Mouse (Mus musculus): Measurements from ENCODE around the gene Tent5b. TPM values are rescaled to one million over a fixed set of nuclear protein-coding genes. Genes with fewer than 3 reads are reported as not detected.
A peak's percentile ranks its signal among the peaks of the same experiment; 100 is the strongest.

Gene Tent5b
- polyA plus RNA-seq, 1 experiment from 2014 or later, result 0.36 TPM

GRCm38 (mm10) chr4:133447967-133448366, 32.0 kb upstream of the Tent5b start:
- WGBS, result 79% methylated on average over 11 of the region's 11 CpGs
- Histone ChIP-seq H3K27me3 (replicated peaks) (peaks cover 22% of the 10 kb centered on the region), H3K4me2 (no peak overlapping the region), H3K27ac (replicated peaks) (no peak overlapping the region), H3K9ac (no peak overlapping the region), H3K9me3 (no peaks in the 10 kb centered on the region), H3K4me1 (peaks cover 15% of the 10 kb centered on the region), H3K4me3 (no peak overlapping the region), H3K36me3 (no peaks in the 10 kb centered on the region)
- ATAC-seq (ENCODE audit: extremely low read depth, insufficient number of reproducible peaks, low FRiP score, low TSS enrichment), result no peak

DNA sequence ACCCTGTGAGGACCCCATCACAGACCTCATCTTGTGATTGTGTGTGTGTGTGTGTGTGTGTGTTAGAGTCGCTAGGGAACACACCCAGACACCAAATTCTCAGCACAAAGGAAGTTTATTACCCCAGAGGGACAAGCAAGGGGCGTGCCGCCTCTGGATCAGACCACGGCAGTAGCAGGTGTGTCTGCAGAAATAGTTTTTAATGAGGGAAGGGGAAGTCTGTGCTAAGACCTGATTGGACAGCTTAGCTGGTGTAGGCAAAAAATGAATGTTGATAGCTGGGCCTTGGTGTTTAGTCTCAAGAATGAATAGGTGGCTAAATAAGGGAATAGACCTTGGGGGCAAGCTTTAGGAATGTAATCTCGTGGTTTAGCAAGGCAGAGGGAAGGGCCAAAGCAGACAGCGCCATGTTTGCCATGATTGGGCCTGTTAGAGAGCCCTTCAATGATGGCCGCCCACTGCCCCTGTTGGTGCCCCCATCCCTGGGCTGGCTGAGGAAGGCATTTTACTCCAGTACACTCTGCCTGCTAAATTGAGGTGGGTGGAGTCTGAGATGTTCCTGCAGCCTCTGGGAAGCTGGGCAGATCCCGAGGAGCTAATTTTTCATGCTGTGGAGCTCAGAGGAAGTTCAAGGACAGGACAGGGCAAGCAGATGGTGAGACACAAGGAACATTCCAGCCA, 31.1 kb upstream of the Tent5b start:
- H3K27ac ChIP-seq (replicated peaks), result no peak overlapping the region
- H3K9me3 ChIP-seq, result no peaks in the 10 kb centered on the region
- H3K27me3 ChIP-seq (replicated peaks), result peaks cover 22% of the 10 kb centered on the region
- 66% methylated on average over 8 of the region's 8 CpGs for WGBS
- ATAC-seq (ENCODE audit: extremely low read depth, insufficient number of reproducible peaks, low FRiP score, low TSS enrichment), result no peak
- no peak overlapping the region for H3K9ac ChIP-seq
- no peak overlapping the region for H3K4me2 ChIP-seq
- H3K4me3 ChIP-seq, result no peak overlapping the region
- H3K4me1 ChIP-seq, result peaks cover 9% of the 10 kb centered on the region
- H3K36me3 ChIP-seq, result no peaks in the 10 kb centered on the region

DNA sequence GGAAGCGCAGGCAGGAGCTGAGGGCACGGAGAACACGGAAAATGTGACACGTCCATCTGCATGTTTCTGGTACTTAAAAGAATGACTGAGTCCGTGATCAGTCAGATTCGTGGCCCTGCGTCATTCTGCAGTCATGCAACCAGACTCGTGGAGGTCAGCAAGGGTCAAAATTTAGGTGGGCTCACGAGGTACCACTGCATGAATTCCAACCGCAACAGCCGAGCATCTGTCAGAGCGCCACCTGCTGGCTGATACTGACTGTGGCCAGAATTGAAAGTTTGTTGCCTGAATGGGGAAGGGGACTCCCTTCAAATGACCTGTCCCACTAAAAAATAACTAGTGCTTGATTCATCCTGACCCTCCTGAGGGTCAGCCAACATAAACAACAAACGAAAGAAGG, 30.2 kb upstream of the Tent5b start:
- 16% methylated on average over 13 of the region's 13 CpGs for WGBS
- Histone ChIP-seq H3K27ac (replicated peaks) (no peak overlapping the region), H3K9ac (no peak overlapping the region), H3K36me3 (no peaks in the 10 kb centered on the region), H3K9me3 (no peaks in the 10 kb centered on the region), H3K27me3 (replicated peaks) (peaks cover 22% of the 10 kb centered on the region), H3K4me2 (peak overlapping the region; percentile 46; the same call in 1 of the 2 replicates), H3K4me1 (peaks cover 9% of the 10 kb centered on the region), H3K4me3 (no peak overlapping the region)
- no peak for ATAC-seq (ENCODE audit: extremely low read depth, insufficient number of reproducible peaks, low FRiP score, low TSS enrichment)

- 8% methylated on average over 10 of the region's 10 CpGs for WGBS
- Histone ChIP-seq H3K4me3 (no peak overlapping the region), H3K27ac (replicated peaks) (no peak overlapping the region), H3K9ac (no peak overlapping the region), H3K27me3 (replicated peaks) (peaks cover 18% of the 10 kb centered on the region), H3K4me2 (no peak overlapping the region), H3K4me1 (peaks cover 9% of the 10 kb centered on the region), H3K36me3 (no peaks in the 10 kb centered on the region), H3K9me3 (no peaks in the 10 kb centered on the region)
- ATAC-seq (ENCODE audit: extremely low read depth, insufficient number of reproducible peaks, low FRiP score, low TSS enrichment), result no peak
Observed at GRCm38 (mm10) chr4:133451536-133451935, 28.4 kb upstream of the Tent5b start.

DNA sequence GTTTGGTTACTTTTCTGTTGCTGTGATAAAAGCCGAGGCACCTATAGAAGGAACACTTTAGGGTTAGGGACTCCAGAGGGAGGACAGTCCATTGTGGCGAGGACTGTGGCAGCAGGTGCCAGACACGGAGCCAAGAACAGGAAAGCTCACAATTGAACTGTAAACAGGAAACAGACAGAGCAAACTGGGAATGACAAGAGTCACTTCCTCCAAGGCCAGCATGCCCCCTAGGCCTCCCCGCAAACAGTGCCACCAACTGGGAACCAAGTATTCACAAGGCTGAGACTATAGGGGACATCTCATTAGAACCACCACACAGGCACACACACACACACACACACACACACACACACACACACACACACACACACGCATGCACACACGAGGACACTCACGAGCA, 27.5 kb upstream of the Tent5b start:
- Histone ChIP-seq H3K9me3 (no peaks in the 10 kb centered on the region), H3K27ac (replicated peaks) (no peak overlapping the region), H3K4me2 (no peak overlapping the region), H3K4me1 (peaks cover 9% of the 10 kb centered on the region), H3K4me3 (no peak overlapping the region), H3K27me3 (replicated peaks) (peaks cover 18% of the 10 kb centered on the region), H3K36me3 (no peaks in the 10 kb centered on the region), H3K9ac (no peak overlapping the region)
- WGBS, result 57% methylated on average over 7 of the region's 7 CpGs
- ATAC-seq (ENCODE audit: extremely low read depth, insufficient number of reproducible peaks, low FRiP score, low TSS enrichment), result no peak

- H3K9me3 ChIP-seq, result no peaks in the 10 kb centered on the region
- no peak overlapping the region for H3K27ac ChIP-seq (replicated peaks)
- H3K36me3 ChIP-seq, result no peaks in the 10 kb centered on the region
- peaks cover 20% of the 10 kb centered on the region for H3K4me1 ChIP-seq
- WGBS, result 65% methylated on average over 3 of the region's 3 CpGs
- ATAC-seq (ENCODE audit: extremely low read depth, insufficient number of reproducible peaks, low FRiP score, low TSS enrichment), result no peak
- no peaks in the 10 kb centered on the region for H3K27me3 ChIP-seq (replicated peaks)
- no peak overlapping the region for H3K4me3 ChIP-seq
- H3K4me2 ChIP-seq, result no peak overlapping the region
- H3K9ac ChIP-seq, result no peak overlapping the region
Observed at GRCm38 (mm10) chr4:133458044-133458443, 21.9 kb upstream of the Tent5b start.

DNA sequence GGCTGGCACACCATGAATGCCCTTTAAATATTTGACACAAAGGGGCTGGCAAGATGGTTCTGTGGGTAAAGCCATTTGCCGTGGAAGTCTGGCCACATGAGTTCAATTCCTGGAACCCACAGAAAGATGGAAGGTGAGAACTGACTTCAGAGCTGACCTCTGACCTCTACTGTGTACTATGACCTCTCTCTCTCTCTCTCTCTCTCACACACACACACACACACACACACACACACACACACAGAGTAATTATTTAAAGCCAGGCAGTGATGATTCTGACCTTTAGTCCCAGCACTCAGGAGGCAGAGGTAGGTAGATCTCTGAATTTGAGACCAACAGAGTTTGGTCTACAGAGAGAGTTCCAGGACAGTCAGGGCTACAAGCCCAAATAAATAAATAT, 19.9 kb upstream of the Tent5b start:
- H3K36me3 ChIP-seq, result no peaks in the 10 kb centered on the region
- no peak for ATAC-seq (ENCODE audit: extremely low read depth, insufficient number of reproducible peaks, low FRiP score, low TSS enrichment)
- peaks cover 37% of the 10 kb centered on the region for H3K4me1 ChIP-seq
- H3K27ac ChIP-seq (replicated peaks), result no peak overlapping the region
- H3K9me3 ChIP-seq, result no peaks in the 10 kb centered on the region
- no peak overlapping the region for H3K4me2 ChIP-seq
- no peaks in the 10 kb centered on the region for H3K27me3 ChIP-seq (replicated peaks)
- WGBS, result 86% methylated on average over 1 of the region's 1 CpGs
- H3K9ac ChIP-seq, result no peak overlapping the region
- no peak overlapping the region for H3K4me3 ChIP-seq

DNA sequence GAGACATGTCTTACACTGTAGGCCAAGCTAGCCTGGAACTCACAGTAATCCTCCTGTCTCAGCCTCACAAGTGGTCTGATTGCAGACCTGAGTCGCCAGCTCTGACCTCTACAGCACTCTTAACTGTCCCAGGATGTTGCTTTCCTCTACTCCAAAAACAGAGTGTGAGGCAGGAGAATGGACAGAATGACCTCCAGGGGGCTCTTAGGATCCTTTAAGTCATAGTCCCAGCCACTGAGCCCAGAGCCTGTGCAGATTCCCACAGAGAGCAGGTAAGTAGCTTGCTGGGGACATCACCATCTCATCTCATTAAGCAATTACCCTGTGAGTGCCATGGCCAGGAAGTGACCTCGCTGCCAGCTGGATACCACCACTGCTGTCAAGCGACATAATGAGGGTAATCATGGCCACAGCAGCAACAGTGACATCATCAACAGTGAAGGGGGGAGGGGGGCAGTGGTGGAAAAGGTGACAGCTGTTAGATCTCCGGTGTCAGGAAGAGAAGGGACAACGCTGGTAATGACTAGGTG, 19.1 kb upstream of the Tent5b start:
- 39% methylated on average over 5 of the region's 5 CpGs for WGBS
- H3K9ac ChIP-seq, result no peak overlapping the region
- no peak overlapping the region for H3K27ac ChIP-seq (replicated peaks)
- no peak overlapping the region for H3K4me3 ChIP-seq
- H3K27me3 ChIP-seq (replicated peaks), result no peaks in the 10 kb centered on the region
- no peak for ATAC-seq (ENCODE audit: extremely low read depth, insufficient number of reproducible peaks, low FRiP score, low TSS enrichment)
- H3K4me2 ChIP-seq, result no peak overlapping the region
- H3K4me1 ChIP-seq, result peaks cover 37% of the 10 kb centered on the region
- H3K9me3 ChIP-seq, result no peaks in the 10 kb centered on the region
- H3K36me3 ChIP-seq, result no peaks in the 10 kb centered on the region

DNA sequence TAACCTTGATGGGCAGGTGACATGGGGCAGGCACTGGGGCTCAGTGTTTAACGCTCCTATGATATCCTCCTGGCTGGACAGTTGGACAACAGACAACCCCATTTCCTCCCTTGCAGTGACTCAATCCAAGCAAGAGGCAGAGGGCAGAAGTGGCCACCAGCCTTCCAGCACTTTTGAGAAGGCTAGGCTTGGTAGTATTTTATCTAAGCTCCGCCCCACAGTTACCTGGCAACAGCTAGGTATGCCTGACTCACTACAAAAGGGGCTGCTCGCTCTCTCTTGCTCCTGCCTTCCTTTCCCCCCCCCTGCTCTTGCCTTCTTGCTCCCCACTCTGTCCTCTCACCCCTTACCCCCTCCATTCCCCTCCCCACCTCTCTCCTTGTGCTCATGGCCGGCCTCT, 18.6 kb upstream of the Tent5b start:
- H3K36me3 ChIP-seq, result no peaks in the 10 kb centered on the region
- peaks cover 37% of the 10 kb centered on the region for H3K4me1 ChIP-seq
- no peaks in the 10 kb centered on the region for H3K9me3 ChIP-seq
- no peak overlapping the region for H3K4me3 ChIP-seq
- WGBS, result 64% methylated on average over 3 of the region's 4 CpGs
- no peak overlapping the region for H3K9ac ChIP-seq
- no peak overlapping the region for H3K27ac ChIP-seq (replicated peaks)
- no peak overlapping the region for H3K4me2 ChIP-seq
- no peaks in the 10 kb centered on the region for H3K27me3 ChIP-seq (replicated peaks)
- ATAC-seq (ENCODE audit: extremely low read depth, insufficient number of reproducible peaks, low FRiP score, low TSS enrichment), result no peak

GRCm38 (mm10) chr4:133463184-133463583, 16.7 kb upstream of the Tent5b start:
- no peaks in the 10 kb centered on the region for H3K27me3 ChIP-seq (replicated peaks)
- peaks cover 37% of the 10 kb centered on the region for H3K4me1 ChIP-seq
- ATAC-seq (ENCODE audit: extremely low read depth, insufficient number of reproducible peaks, low FRiP score, low TSS enrichment), result no peak
- no peaks in the 10 kb centered on the region for H3K36me3 ChIP-seq
- 0 out of 2 replicates have a peak overlapping the region, but pooled peaks have one; percentile 30 for H3K9ac ChIP-seq
- no peak overlapping the region; the same call in 1 of the 2 replicates for H3K4me2 ChIP-seq
- WGBS, result 20% methylated on average over 6 of the region's 6 CpGs
- H3K4me3 ChIP-seq, result no peak overlapping the region
- peak overlapping the region; percentile 74 for H3K27ac ChIP-seq (replicated peaks)
- no peaks in the 10 kb centered on the region for H3K9me3 ChIP-seq

DNA sequence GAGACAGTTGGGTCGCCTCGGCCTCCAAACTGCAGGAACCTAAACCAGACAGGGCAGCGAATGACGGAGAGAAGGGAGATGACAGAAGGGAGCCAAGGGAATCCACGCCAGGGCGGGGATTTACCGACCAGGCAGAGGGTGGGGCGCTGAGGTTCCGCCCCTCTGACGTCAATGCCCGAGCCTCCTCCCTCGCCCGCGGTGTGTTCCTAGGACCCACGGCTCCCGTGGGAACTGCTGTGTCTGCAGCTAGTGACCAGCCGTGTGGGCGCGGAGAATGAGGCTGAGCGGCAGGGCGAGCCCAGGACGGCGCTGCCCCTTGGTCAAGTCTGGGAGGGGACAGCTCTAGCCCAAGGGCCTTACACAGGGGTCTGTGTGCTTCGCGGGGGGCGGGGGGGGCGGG, 11.9 kb upstream of the Tent5b start:
- peaks cover 30% of the 10 kb centered on the region for H3K4me1 ChIP-seq
- H3K4me3 ChIP-seq, result peak overlapping the region; percentile 52
- peak overlapping the region; percentile 69 for H3K4me2 ChIP-seq
- H3K9me3 ChIP-seq, result peaks cover 6% of the 10 kb centered on the region
- H3K27me3 ChIP-seq (replicated peaks), result peaks cover 12% of the 10 kb centered on the region
- H3K9ac ChIP-seq, result peak overlapping the region; percentile 69
- H3K27ac ChIP-seq (replicated peaks), result no peak overlapping the region
- WGBS, result 1% methylated on average over 27 of the region's 27 CpGs
- H3K36me3 ChIP-seq, result no peaks in the 10 kb centered on the region
- ATAC-seq (ENCODE audit: extremely low read depth, insufficient number of reproducible peaks, low FRiP score, low TSS enrichment), result no peak; the same call in 1 of the 2 replicates

DNA sequence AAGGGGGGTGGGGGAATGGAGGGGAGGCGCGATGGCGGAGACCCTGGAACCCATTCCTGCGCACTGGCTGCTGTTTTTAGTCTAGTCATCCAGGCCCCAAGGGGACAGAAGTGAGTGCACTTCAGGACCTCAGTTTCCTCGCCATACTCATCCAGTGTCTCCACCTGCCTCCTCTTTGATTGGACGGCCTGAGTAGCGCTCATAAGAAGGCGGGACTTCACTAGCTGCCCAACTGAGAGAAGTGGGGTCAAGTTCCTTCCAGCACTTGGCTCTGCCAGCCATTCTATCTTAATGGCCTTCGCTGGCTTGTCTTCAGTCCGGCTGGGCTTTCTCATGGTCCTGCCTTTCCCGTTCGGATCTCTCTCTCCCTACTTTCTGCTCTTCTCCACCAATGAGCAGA, 10.8 kb upstream of the Tent5b start:
- Histone ChIP-seq H3K36me3 (no peaks in the 10 kb centered on the region), H3K27ac (replicated peaks) (no peak overlapping the region), H3K4me2 (peak overlapping the region; percentile 69), H3K4me1 (peaks cover 20% of the 10 kb centered on the region), H3K9ac (no peak overlapping the region), H3K4me3 (peak overlapping the region; percentile 26), H3K27me3 (replicated peaks) (peaks cover 15% of the 10 kb centered on the region), H3K9me3 (peaks cover 6% of the 10 kb centered on the region)
- ATAC-seq (ENCODE audit: extremely low read depth, insufficient number of reproducible peaks, low FRiP score, low TSS enrichment), result no peak
- 15% methylated on average over 12 of the region's 12 CpGs for WGBS

Measured in heart, embryonic 13.5 days (tissue).